Mouse (Mus musculus) heart, embryonic 12.5 days (tissue): Measurements from ENCODE around the gene Krtap22-2. TPM values are rescaled to one million over a fixed set of nuclear protein-coding genes. Genes with fewer than 3 reads are reported as not detected.
"Not testable (repeated sequence)": the region's sequence is repeated elsewhere in the genome, so short reads cannot be mapped to it uniquely, and the experiment has no call there.

Experiments
- ATAC-seq: fragments of 200-750 bp; cut with Nextera tagmentation; 2 replicates; pipeline ENCODE4 v1.8.0; 2017; ENCODE audit warnings: moderate TSS enrichment, moderate library complexity; ENCODE audit not compliant: insufficient number of reproducible peaks, low FRiP score
- H3K27ac ChIP-seq: fragments of 300-500 bp; sonication (generic); 2 replicates; pipeline ENCODE4 v1.5.1; 2016; ENCODE audit warnings: mild to moderate bottlenecking, moderate library complexity; ENCODE audit not compliant: poor library complexity, severe bottlenecking
- H3K27me3 ChIP-seq: fragments of 300-500 bp; sonication (generic); replicated peaks from 2 replicates; pipeline ENCODE4 v1.6.1; 2016; ENCODE audit warnings: mild to moderate bottlenecking, moderate library complexity
- H3K36me3 ChIP-seq: fragments of 300-500 bp; sonication (generic); 2 replicates; pipeline ENCODE4 v1.6.1; 2016; ENCODE audit warnings: mild to moderate bottlenecking, moderate library complexity
- H3K4me1 ChIP-seq: fragments of 300-500 bp; sonication (generic); replicated peaks from 2 replicates; pipeline ENCODE4 v1.6.1; 2016; ENCODE audit warnings: mild to moderate bottlenecking
- H3K4me2 ChIP-seq: fragments of 300-500 bp; sonication (generic); 2 replicates; pipeline ENCODE4 v1.6.1; 2016; ENCODE audit warnings: mild to moderate bottlenecking, moderate library complexity
- H3K4me3 ChIP-seq: fragments of 300-500 bp; sonication (generic); 2 replicates; pipeline ENCODE4 v1.5.1; 2016; ENCODE audit warnings: mild to moderate bottlenecking
- H3K9ac ChIP-seq: fragments of 300-500 bp; sonication (generic); 2 replicates; pipeline ENCODE4 v1.6.1; 2016; ENCODE audit warnings: mild to moderate bottlenecking, moderate library complexity
- H3K9me3 ChIP-seq: fragments of 300-500 bp; sonication (generic); replicated peaks from 2 replicates; pipeline ENCODE4 v1.6.1; 2016; ENCODE audit warnings: mild to moderate bottlenecking, moderate library complexity
- WGBS: fragments of 180-500 bp; shearing (Covaris S2); methylation state at CpG from one replicate; pipeline ENCODE4 v1.1.7; 2016; 5-methylcytosine and 5-hydroxymethylcytosine counted together
- polyA plus RNA-seq: library from polyadenylated mRNA; unstranded; fragments of >200 nt; fragmentation: Nextera tagmentation; extraction: Ambion mirVana; gene quantifications from 2 replicates; pipeline ENCODE4 v1.2.1, GENCODE M21; 2016

Krtap22-2 gene
- not detected in 2 replicates for polyA plus RNA-seq

GRCm38 (mm10) chr16:89010659-89011058 is at the start of gene Krtap22-2:
Krtap22-2 (minus strand) TSS chr16:89010759.
- Histone ChIP-seq H3K4me3 (no peak within 1 kb of the TSS), H3K36me3 (no peaks in the 10 kb centered on the region), H3K27ac (no peak within 1 kb of the TSS), H3K9ac (no peak within 1 kb of the TSS), H3K4me2 (no peak within 1 kb of the TSS), H3K27me3 (no peaks in the 10 kb centered on the region), H3K4me1 (no peaks in the 10 kb centered on the region), H3K9me3 (peaks cover 4% of the 10 kb centered on the region; the same call in 1 of the 2 replicates)
- ATAC-seq = no peak
- WGBS = 77% methylated on average over 5 of the region's 5 CpGs

- Histone ChIP-seq H3K27ac (no peak within 1 kb of the TSS), H3K27me3 (no peaks in the 10 kb centered on the region), H3K9ac (no peak within 1 kb of the TSS), H3K4me3 (no peak within 1 kb of the TSS), H3K4me2 (no peak within 1 kb of the TSS), H3K4me1 (no peaks in the 10 kb centered on the region), H3K9me3 (no peaks in the 10 kb centered on the region; the same call in 1 of the 2 replicates), H3K36me3 (no peaks in the 10 kb centered on the region)
- ATAC-seq = no peak
- WGBS = 71% methylated on average over 3 of the region's 3 CpGs
Observed at GRCm38 (mm10) chr16:89047783-89048182, 37.2 kb upstream of the Krtap22-2 start, which contains the start of gene Krtap6-5. Krtap6-5 (minus strand) TSS chr16:89047883.

GRCm38 (mm10) chr16:89041372-89041771 is 30.8 kb upstream of the Krtap22-2 start, which contains the start of gene Gm10228:
Gm10228 (minus strand) TSS chr16:89041472.
- not testable (repeated sequence) for H3K4me2 ChIP-seq, ATAC-seq, H3K27ac ChIP-seq, H3K4me3 ChIP-seq, H3K36me3 ChIP-seq, H3K27me3 ChIP-seq, H3K4me1 ChIP-seq, H3K9ac ChIP-seq, H3K9me3 ChIP-seq
- 84% methylated on average over 2 of the region's 4 CpGs for WGBS

- not testable (repeated sequence) for H3K27me3 ChIP-seq, H3K27ac ChIP-seq, H3K4me3 ChIP-seq, H3K4me2 ChIP-seq, H3K9me3 ChIP-seq, ATAC-seq, H3K4me1 ChIP-seq, H3K9ac ChIP-seq, H3K36me3 ChIP-seq
- WGBS = 80% methylated on average over 3 of the region's 3 CpGs
Observed at GRCm38 (mm10) chr16:89031399-89031798, 20.8 kb upstream of the Krtap22-2 start, which contains the start of gene Krtap6-1. Krtap6-1 (plus strand) TSS chr16:89031699.

GRCm38 (mm10) chr16:89014984-89015383 is 4.4 kb upstream of the Krtap22-2 start, which contains the start of gene Gm10229:
Gm10229 (plus strand) TSS chr16:89015284.
- H3K9me3 ChIP-seq, H3K4me2 ChIP-seq, H3K36me3 ChIP-seq, H3K4me1 ChIP-seq, H3K9ac ChIP-seq, H3K4me3 ChIP-seq, H3K27me3 ChIP-seq, ATAC-seq, H3K27ac ChIP-seq: not testable (repeated sequence)
- WGBS = 84% methylated on average over 3 of the region's 3 CpGs

GRCm38 (mm10) chr16:89013973-89014372 is 3.4 kb upstream of the Krtap22-2 start:
- Histone ChIP-seq H3K27ac (no peak overlapping the region), H3K27me3 (no peaks in the 10 kb centered on the region), H3K36me3 (no peaks in the 10 kb centered on the region), H3K4me1 (no peaks in the 10 kb centered on the region), H3K9me3 (peaks cover 4% of the 10 kb centered on the region; the same call in 1 of the 2 replicates), H3K4me2 (no peak overlapping the region), H3K4me3 (no peak overlapping the region), H3K9ac (no peak overlapping the region)
- no peak for ATAC-seq
- 92% methylated on average over 3 of the region's 3 CpGs for WGBS

GRCm38 (mm10) chr16:88962773-88963172 is 47.8 kb downstream of the Krtap22-2 start, which contains the start of gene Krtap16-3:
Krtap16-3 (minus strand) TSS chr16:88962873.
- no peak for ATAC-seq
- no peaks in the 10 kb centered on the region for H3K4me1 ChIP-seq
- no peak within 1 kb of the TSS for H3K9ac ChIP-seq
- H3K4me2 ChIP-seq = no peak within 1 kb of the TSS
- 86% methylated on average over 7 of the region's 7 CpGs for WGBS
- H3K27ac ChIP-seq = no peak within 1 kb of the TSS
- no peaks in the 10 kb centered on the region for H3K36me3 ChIP-seq
- peaks cover 8% of the 10 kb centered on the region; the same call in 1 of the 2 replicates for H3K9me3 ChIP-seq
- no peaks in the 10 kb centered on the region for H3K27me3 ChIP-seq
- no peak within 1 kb of the TSS for H3K4me3 ChIP-seq

Other genes starting within 250 kb of the Krtap22-2 start
- gene 2310057N15Rik, start 236.6 kb downstream of the Krtap22-2 start, polyA plus RNA-seq = not detected in 2 replicates
- gene Gm5965, start 232.9 kb downstream of the Krtap22-2 start, polyA plus RNA-seq = not detected in 2 replicates
- gene Gm20741, start 198.5 kb downstream of the Krtap22-2 start, polyA plus RNA-seq = not detected in 2 replicates
- not detected in 2 replicates for gene Krtap15, start 190.5 kb downstream of the Krtap22-2 start, polyA plus RNA-seq
- not detected in 2 replicates for gene Krtap14, start 184.6 kb downstream of the Krtap22-2 start, polyA plus RNA-seq
- not detected in 2 replicates for gene Krtap19-1, start 141.3 kb downstream of the Krtap22-2 start, polyA plus RNA-seq
- gene Krtap19-2, start 136.5 kb downstream of the Krtap22-2 start, polyA plus RNA-seq = not detected in 2 replicates
- gene Krtap19-3, start 132.7 kb downstream of the Krtap22-2 start, polyA plus RNA-seq = not detected in 2 replicates
- not detected in 2 replicates for gene Krtap19-4, start 125.7 kb downstream of the Krtap22-2 start, polyA plus RNA-seq
- gene Krtap19-5, start 114.3 kb downstream of the Krtap22-2 start, polyA plus RNA-seq = not detected in 2 replicates
- gene Krtap19-9b, start 78.5 kb downstream of the Krtap22-2 start, polyA plus RNA-seq = not detected in 2 replicates
- not detected in 2 replicates for gene Krtap16-3, start 47.9 kb downstream of the Krtap22-2 start, polyA plus RNA-seq
- gene Gm10229, start 4.5 kb upstream of the Krtap22-2 start, polyA plus RNA-seq = not detected in 2 replicates
- not detected in 2 replicates for gene Krtap6-1, start 20.9 kb upstream of the Krtap22-2 start, polyA plus RNA-seq
- gene Gm10228, start 30.7 kb upstream of the Krtap22-2 start, polyA plus RNA-seq = not detected in 2 replicates
- not detected in 2 replicates for gene Krtap6-5, start 37.1 kb upstream of the Krtap22-2 start, polyA plus RNA-seq
- gene 1110025L11Rik, start 53.2 kb upstream of the Krtap22-2 start, polyA plus RNA-seq = not detected in 2 replicates
- gene Krtap6-3, start 73.3 kb upstream of the Krtap22-2 start, polyA plus RNA-seq = not detected in 2 replicates
- not detected in 2 replicates for gene Gm6358, start 130.1 kb upstream of the Krtap22-2 start, polyA plus RNA-seq
- not detected in 2 replicates for gene Gm10061, start 140.3 kb upstream of the Krtap22-2 start, polyA plus RNA-seq
- not detected in 2 replicates for gene Gm9789, start 147.2 kb upstream of the Krtap22-2 start, polyA plus RNA-seq
- not detected in 2 replicates for gene Gm7735, start 158.7 kb upstream of the Krtap22-2 start, polyA plus RNA-seq
- not detected in 2 replicates for gene 1110057P08Rik, start 164.0 kb upstream of the Krtap22-2 start, polyA plus RNA-seq
- not detected in 2 replicates for gene Krtap20-2, start 195.1 kb upstream of the Krtap22-2 start, polyA plus RNA-seq